Mouse (Mus musculus) E14TG2a.4 (cell line): Measurements from ENCODE around the gene Zfp518a.

Experiments used
- CTCF ChIP-seq: conservative IDR thresholded peaks from 2 replicates; pipeline ENCODE4 v1.5.1; 2014; ENCODE audit warnings: low read length
- NANOG ChIP-seq: IDR thresholded peaks from 2 replicates; pipeline ENCODE4 v1.6.1; 2014; ENCODE audit warnings: borderline replicate concordance, low read length, mixed read lengths
- POU5F1 ChIP-seq: IDR thresholded peaks from 2 replicates; pipeline ENCODE4 v1.6.1; 2014; ENCODE audit warnings: low read length, borderline replicate concordance

DNA sequence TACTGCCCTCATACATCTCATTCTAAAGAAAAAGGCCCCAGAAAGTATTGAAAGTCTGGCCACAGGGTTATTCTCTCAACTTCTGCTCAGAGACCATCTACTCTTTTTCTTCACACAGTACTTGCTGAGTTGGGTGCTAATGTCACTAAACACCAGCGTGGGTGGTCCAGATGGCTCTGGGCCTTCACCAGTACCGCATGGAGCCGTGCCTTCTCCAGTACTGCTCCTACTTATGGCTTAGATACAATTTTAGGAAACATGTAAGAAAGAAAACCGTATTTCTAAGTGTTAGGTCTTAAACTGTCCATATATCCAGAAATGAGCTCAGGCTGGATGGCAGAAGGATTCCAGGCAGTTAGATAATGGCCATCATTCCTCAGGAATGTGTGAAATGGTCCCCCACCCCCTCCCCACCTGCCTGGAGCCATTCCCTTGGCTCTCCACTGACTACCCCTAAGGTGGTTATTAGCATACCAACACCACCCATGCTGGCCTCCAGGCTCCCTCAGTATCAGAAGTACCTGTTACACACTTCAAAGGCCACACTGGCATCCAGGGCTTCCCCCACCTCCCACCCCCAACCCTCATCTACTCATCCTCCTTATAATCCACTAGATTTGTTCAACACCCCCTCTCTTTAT is 52.6 kb downstream of the Zfp518a start:
- TF ChIP-seq CTCF (no peak), POU5F1 (no peak), NANOG (no peak)
